Mouse (Mus musculus) ES-Bruce4 (cell line): ENCODE data around the gene Rnf130.
A peak's percentile ranks its signal among the peaks of the same experiment; 100 is the strongest.

Experiments
- CTCF ChIP-seq: IDR thresholded peaks from one replicate; pipeline ENCODE4 v1.8.1; 2011; ENCODE audit warnings: low read depth, low read length
- EP300 ChIP-seq: IDR thresholded peaks from 2 replicates; pipeline ENCODE4 v1.6.1; 2011; ENCODE audit warnings: low read depth, low read length; ENCODE audit not compliant: insufficient read depth
- POLR2A ChIP-seq: IDR thresholded peaks from one replicate; pipeline ENCODE4 v1.8.1; 2011; ENCODE audit warnings: low read length; ENCODE audit not compliant: insufficient read depth

GRCm38 (mm10) chr11:50130811-50131766 is 105.9 kb downstream of the Rnf130 start, which contains the start of gene Tbc1d9b:
- peak; percentile 89 for TF ChIP-seq CTCF
- no peak for TF ChIP-seq EP300
- no peak for TF ChIP-seq POLR2A
